Mouse (Mus musculus): ENCODE data around the gene Sorcs3. TPM values are rescaled to one million over a fixed set of nuclear protein-coding genes. Genes with fewer than 3 reads are reported as not detected.

Sorcs3 gene
- polyA plus RNA-seq, 1 experiment from 2014 or later, result 9.3 TPM

DNA sequence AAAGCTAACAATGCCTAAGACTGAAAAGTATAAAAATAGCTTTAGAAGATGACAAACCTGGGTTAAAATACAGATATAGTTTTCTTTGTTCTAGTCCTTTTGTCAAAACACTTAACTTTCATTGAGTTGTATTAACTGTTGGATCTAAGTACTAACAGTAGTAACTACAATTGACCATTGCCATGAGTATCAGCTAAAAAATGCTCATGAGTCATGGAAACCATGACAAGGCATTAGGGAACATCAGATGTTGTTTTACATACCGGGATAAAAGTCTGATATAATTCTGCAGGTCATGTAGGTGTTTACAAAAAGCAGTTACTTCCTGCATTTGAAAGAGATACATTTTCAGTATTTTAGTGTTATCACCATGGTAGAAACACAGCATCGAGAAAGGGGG, 575.0 kb downstream of the Sorcs3 start:
- Histone ChIP-seq H3K36me3 (no peaks in the 10 kb centered on the region), H3K9me3 (no peaks in the 10 kb centered on the region), H3K4me2 (replicated peaks) (no peak overlapping the region), H3K27ac (no peak overlapping the region), H3K9ac (no peak overlapping the region), H3K27me3 (replicated peaks) (no peaks in the 10 kb centered on the region), H3K4me1 (no peaks in the 10 kb centered on the region), H3K4me3 (no peak overlapping the region)
- 86% methylated on average over 2 of the region's 2 CpGs for WGBS
- no peak for ATAC-seq (ENCODE audit: low FRiP score, low read depth)

DNA sequence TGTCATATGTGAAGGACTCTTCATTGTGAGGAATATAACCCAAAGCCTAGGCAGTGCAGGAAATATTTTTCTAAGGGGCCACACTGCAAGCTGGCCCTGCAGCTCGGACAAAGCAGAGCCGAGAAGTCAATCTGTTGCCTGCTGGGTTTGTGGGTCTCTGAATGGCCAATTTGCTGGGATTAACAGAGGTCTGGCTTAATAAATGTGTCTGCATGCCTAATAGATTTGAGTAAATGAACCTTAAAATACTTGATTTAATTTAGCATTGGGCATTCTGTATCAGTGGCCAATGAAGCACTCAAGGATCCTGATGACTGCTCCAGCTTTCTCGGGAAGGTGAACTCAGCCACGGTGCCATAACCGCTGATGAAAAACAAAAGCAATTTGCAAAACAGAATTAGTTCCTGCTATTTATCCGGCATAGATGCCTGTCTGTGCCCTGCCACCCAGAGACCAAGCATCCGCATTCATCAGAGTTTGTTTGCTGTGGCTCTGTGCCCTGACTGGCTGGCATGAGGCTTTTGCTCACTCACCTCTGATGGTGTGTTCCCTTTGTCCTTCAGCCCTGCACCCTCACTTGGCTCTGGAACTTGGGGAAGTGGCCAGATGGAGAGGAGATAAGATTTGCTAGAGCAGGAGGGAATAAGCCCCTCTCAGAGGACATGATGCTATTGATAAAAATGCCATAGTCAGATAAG, 576.3 kb downstream of the Sorcs3 start:
- Histone ChIP-seq H3K27ac (no peak overlapping the region), H3K36me3 (no peaks in the 10 kb centered on the region), H3K4me2 (replicated peaks) (no peak overlapping the region), H3K9me3 (no peaks in the 10 kb centered on the region), H3K4me1 (no peaks in the 10 kb centered on the region), H3K9ac (no peak overlapping the region), H3K4me3 (no peak overlapping the region), H3K27me3 (replicated peaks) (no peaks in the 10 kb centered on the region)
- ATAC-seq (ENCODE audit: low FRiP score, low read depth), result peak; percentile 37; the same call in 1 of the 2 replicates
- WGBS, result 37% methylated on average over 7 of the region's 7 CpGs

GRCm38 (mm10) chr19:48787269-48787668, 581.4 kb downstream of the Sorcs3 start:
- no peak overlapping the region for H3K4me3 ChIP-seq
- no peaks in the 10 kb centered on the region for H3K36me3 ChIP-seq
- H3K4me1 ChIP-seq, result no peaks in the 10 kb centered on the region
- no peak overlapping the region for H3K9ac ChIP-seq
- H3K27ac ChIP-seq, result no peak overlapping the region
- H3K9me3 ChIP-seq, result no peaks in the 10 kb centered on the region
- no peak for ATAC-seq (ENCODE audit: low FRiP score, low read depth)
- H3K27me3 ChIP-seq (replicated peaks), result no peaks in the 10 kb centered on the region
- no peak overlapping the region for H3K4me2 ChIP-seq (replicated peaks)
- WGBS, result 91% methylated on average over 4 of the region's 4 CpGs

DNA sequence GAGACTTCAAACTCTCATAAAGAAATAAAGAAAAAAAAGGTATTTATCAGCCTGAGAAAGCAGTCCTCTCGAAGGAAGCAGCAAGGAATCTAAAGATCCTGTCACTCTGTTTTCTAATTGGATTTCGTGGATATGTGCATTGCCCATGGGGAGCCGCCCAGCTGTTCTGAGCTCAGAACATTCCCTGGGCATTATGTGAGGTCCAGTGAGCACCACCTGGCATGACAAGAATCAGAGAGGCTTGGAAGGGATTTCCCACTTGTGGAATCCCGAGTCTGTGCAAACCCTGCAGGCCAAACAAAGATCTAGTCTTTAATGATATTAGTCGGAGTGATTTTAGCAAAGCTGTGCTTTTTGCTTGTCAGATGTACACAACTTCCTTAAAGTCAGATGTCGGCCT, 598.7 kb downstream of the Sorcs3 start:
- Histone ChIP-seq H3K9ac (no peak overlapping the region), H3K4me1 (no peaks in the 10 kb centered on the region), H3K9me3 (no peaks in the 10 kb centered on the region), H3K27ac (no peak overlapping the region), H3K4me3 (no peak overlapping the region), H3K27me3 (replicated peaks) (no peaks in the 10 kb centered on the region), H3K36me3 (no peaks in the 10 kb centered on the region), H3K4me2 (replicated peaks) (no peak overlapping the region)
- no peak; the same call in 1 of the 2 replicates for ATAC-seq (ENCODE audit: low FRiP score, low read depth)
- 54% methylated on average over 6 of the region's 6 CpGs for WGBS

DNA sequence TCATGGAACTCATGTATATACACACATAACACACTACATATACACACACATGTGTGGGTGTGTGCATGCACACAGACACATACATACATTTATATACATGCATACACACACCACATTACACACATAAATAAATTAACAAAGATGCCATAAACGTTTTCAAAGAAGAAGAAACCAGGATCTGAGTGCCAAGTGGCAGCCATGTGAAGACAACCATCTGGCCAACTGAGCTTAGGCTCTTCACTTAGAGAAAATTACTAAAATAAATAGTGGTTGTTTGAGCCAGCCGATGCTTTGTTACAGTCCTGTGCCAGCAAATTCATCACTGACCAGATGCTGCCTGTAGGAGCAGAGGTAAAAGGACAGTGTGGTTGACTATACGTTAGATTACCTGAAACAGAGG, 605.7 kb downstream of the Sorcs3 start:
- Histone ChIP-seq H3K4me3 (no peak overlapping the region), H3K4me1 (no peaks in the 10 kb centered on the region), H3K9me3 (no peaks in the 10 kb centered on the region), H3K27me3 (replicated peaks) (no peaks in the 10 kb centered on the region), H3K9ac (no peak overlapping the region), H3K36me3 (no peaks in the 10 kb centered on the region), H3K27ac (no peak overlapping the region), H3K4me2 (replicated peaks) (no peak overlapping the region)
- ATAC-seq (ENCODE audit: low FRiP score, low read depth), result no peak
- WGBS, result 73% methylated on average over 3 of the region's 3 CpGs

DNA sequence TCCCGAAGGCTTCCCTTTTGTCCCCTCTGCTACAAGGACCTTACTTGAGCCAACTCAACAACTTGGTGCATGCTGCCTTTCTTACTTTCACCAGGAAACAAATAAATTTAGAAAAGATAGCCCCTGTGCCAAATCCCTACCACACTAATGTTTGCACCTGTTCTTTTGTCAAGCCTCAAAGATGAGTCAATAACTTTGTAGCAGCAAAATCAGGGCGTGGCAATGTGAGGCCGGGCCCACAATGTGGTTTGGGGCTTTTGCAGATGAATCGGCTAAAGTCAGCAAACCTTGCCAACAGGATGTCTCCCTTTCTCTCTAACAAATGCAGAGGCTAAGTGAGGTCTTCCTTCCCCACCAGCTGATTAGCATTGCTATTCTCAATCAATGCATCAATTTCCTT, 608.0 kb downstream of the Sorcs3 start:
- no peaks in the 10 kb centered on the region for H3K9me3 ChIP-seq
- WGBS, result 90% methylated on average over 4 of the region's 4 CpGs
- H3K4me2 ChIP-seq (replicated peaks), result no peak overlapping the region
- no peak overlapping the region for H3K27ac ChIP-seq
- no peaks in the 10 kb centered on the region for H3K27me3 ChIP-seq (replicated peaks)
- no peaks in the 10 kb centered on the region for H3K4me1 ChIP-seq
- H3K4me3 ChIP-seq, result no peak overlapping the region
- no peaks in the 10 kb centered on the region for H3K36me3 ChIP-seq
- no peak for ATAC-seq (ENCODE audit: low FRiP score, low read depth)
- no peak overlapping the region for H3K9ac ChIP-seq

DNA sequence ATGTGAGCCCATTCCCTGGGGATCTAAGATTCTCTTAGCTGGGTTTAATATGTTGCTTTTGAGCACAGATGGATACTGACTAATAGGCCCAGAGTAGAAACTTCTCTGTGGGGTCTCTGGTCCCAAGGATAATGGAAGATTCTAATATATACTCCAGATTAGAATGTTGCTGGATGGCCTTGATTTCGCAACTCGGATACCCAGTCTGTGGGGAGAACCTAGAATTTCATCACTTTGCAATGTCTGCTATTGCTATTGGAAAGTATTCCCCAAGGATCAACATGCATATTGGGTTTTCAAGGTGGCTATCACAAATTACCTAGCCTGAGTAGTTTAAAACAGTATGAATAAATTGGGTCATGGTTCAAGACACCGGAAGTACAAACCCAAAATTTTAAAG, 609.2 kb downstream of the Sorcs3 start:
- 97% methylated on average over 3 of the region's 3 CpGs for WGBS
- H3K4me1 ChIP-seq, result no peaks in the 10 kb centered on the region
- no peak overlapping the region for H3K27ac ChIP-seq
- no peaks in the 10 kb centered on the region for H3K27me3 ChIP-seq (replicated peaks)
- H3K9me3 ChIP-seq, result no peaks in the 10 kb centered on the region
- ATAC-seq (ENCODE audit: low FRiP score, low read depth), result no peak
- H3K36me3 ChIP-seq, result no peaks in the 10 kb centered on the region
- H3K4me2 ChIP-seq (replicated peaks), result no peak overlapping the region
- no peak overlapping the region for H3K9ac ChIP-seq
- no peak overlapping the region for H3K4me3 ChIP-seq

DNA sequence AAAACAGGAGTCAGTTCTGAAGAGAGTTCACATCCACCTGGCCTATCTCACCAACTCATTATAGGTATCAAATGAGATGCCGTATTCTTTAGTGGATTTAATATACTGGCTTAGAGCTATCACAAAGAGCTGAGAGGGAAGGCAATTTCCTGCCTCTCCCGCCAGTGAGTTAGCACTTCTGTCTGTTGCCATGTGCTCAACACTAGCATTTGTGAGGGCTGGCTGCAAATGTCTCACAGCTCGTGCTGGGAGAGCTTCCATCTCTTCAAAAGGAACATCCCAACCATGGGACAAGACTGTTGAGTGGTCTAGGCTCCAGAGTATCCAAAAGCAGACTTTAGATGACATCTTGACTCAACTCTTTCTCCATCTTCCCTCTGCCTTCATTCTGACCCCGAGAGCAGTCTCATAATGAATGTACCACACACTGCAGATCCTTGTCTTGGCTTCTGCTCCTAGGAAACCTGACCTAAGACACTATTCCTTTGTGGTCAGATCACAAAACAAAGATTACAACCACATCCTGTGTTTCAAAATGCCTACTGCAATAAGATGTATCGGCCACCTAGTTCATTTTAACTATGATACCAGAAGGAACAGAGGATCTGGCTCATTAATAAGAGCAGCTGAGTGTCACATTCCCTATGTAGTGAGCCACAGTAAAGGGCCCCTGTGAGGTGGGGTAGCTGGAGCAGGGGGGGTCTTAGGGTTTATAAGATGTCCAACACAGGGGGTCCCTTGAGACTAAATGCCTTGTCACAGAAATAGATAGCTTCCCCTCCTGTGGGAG, 614.9 kb downstream of the Sorcs3 start:
- WGBS, result 68% methylated on average over 5 of the region's 5 CpGs
- no peak overlapping the region for H3K4me3 ChIP-seq
- no peaks in the 10 kb centered on the region for H3K27me3 ChIP-seq (replicated peaks)
- no peak overlapping the region for H3K4me2 ChIP-seq (replicated peaks)
- H3K9ac ChIP-seq, result no peak overlapping the region
- H3K27ac ChIP-seq, result no peak overlapping the region
- no peak for ATAC-seq (ENCODE audit: low FRiP score, low read depth)
- no peaks in the 10 kb centered on the region for H3K4me1 ChIP-seq
- no peaks in the 10 kb centered on the region for H3K9me3 ChIP-seq
- no peaks in the 10 kb centered on the region for H3K36me3 ChIP-seq

- H3K27ac ChIP-seq, result no peak overlapping the region
- no peak overlapping the region for H3K4me2 ChIP-seq (replicated peaks)
- no peaks in the 10 kb centered on the region for H3K9me3 ChIP-seq
- no peak overlapping the region for H3K4me3 ChIP-seq
- 38% methylated on average over 3 of the region's 3 CpGs for WGBS
- H3K36me3 ChIP-seq, result no peaks in the 10 kb centered on the region
- no peaks in the 10 kb centered on the region for H3K4me1 ChIP-seq
- no peak for ATAC-seq (ENCODE audit: low FRiP score, low read depth)
- H3K9ac ChIP-seq, result no peak overlapping the region
- H3K27me3 ChIP-seq (replicated peaks), result no peaks in the 10 kb centered on the region
Measured at GRCm38 (mm10) chr19:48821283-48821715, 615.5 kb downstream of the Sorcs3 start.

- Histone ChIP-seq H3K9me3 (no peaks in the 10 kb centered on the region), H3K27ac (no peak overlapping the region), H3K27me3 (replicated peaks) (no peaks in the 10 kb centered on the region), H3K4me3 (no peak overlapping the region), H3K4me1 (no peaks in the 10 kb centered on the region), H3K4me2 (replicated peaks) (no peak overlapping the region), H3K36me3 (no peaks in the 10 kb centered on the region), H3K9ac (no peak overlapping the region)
- WGBS, result 81% methylated on average over 3 of the region's 3 CpGs
- no peak for ATAC-seq (ENCODE audit: low FRiP score, low read depth)
Measured at GRCm38 (mm10) chr19:48834342-48834741, 628.5 kb downstream of the Sorcs3 start.

DNA sequence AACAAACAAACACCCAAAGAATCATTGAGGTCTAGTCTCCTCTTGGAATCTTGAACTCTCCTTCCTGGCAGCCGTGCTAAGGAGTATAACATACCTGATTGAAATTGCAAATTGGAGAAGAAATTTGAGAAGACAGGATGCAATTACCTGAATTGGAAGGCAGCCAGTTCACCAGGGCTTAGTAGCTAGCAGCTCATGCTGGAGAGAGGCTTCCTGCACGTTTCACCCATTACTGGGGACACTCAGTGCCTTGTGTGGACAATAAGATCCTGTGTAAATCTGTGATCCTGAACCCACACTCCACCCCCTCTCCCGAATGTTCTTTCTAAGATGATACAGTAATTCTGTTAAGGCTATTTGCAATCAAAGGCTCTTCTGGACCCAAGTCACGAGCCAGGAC, 633.6 kb downstream of the Sorcs3 start:
- ATAC-seq (ENCODE audit: low FRiP score, low read depth), result no peak
- Histone ChIP-seq H3K9ac (no peak overlapping the region), H3K4me2 (replicated peaks) (no peak overlapping the region), H3K36me3 (no peaks in the 10 kb centered on the region), H3K4me1 (no peaks in the 10 kb centered on the region), H3K27ac (no peak overlapping the region), H3K27me3 (replicated peaks) (no peaks in the 10 kb centered on the region), H3K9me3 (no peaks in the 10 kb centered on the region), H3K4me3 (no peak overlapping the region)
- WGBS, result 81% methylated on average over 4 of the region's 4 CpGs

- Histone ChIP-seq H3K9ac (no peak overlapping the region), H3K27me3 (replicated peaks) (no peaks in the 10 kb centered on the region), H3K36me3 (no peaks in the 10 kb centered on the region), H3K9me3 (no peaks in the 10 kb centered on the region), H3K4me3 (no peak overlapping the region), H3K27ac (no peak overlapping the region), H3K4me2 (replicated peaks) (no peak overlapping the region), H3K4me1 (no peaks in the 10 kb centered on the region)
- 68% methylated on average over 3 of the region's 3 CpGs for WGBS
- ATAC-seq (ENCODE audit: low FRiP score, low read depth), result no peak
Measured at GRCm38 (mm10) chr19:48847700-48848099, 641.9 kb downstream of the Sorcs3 start.

GRCm38 (mm10) chr19:48850466-48850865, 644.6 kb downstream of the Sorcs3 start:
- Histone ChIP-seq H3K4me1 (no peaks in the 10 kb centered on the region), H3K9ac (no peak overlapping the region), H3K27me3 (replicated peaks) (no peaks in the 10 kb centered on the region), H3K4me2 (replicated peaks) (no peak overlapping the region), H3K27ac (no peak overlapping the region), H3K9me3 (no peaks in the 10 kb centered on the region), H3K36me3 (no peaks in the 10 kb centered on the region), H3K4me3 (no peak overlapping the region)
- no peak for ATAC-seq (ENCODE audit: low FRiP score, low read depth)
- 74% methylated on average over 1 of the region's 1 CpGs for WGBS

Measured in neural tube, embryonic 12.5 days (tissue).